Mouse (Mus musculus) layer of hippocampus, adult 18-20 months (tissue): ENCODE results near the gene Kcnj14. TPM values are rescaled to one million over a fixed set of nuclear protein-coding genes. Genes with fewer than 3 reads are reported as not detected.

Source experiments
- DNase-seq, 2 experiments: peaks; one replicate each; pipeline ENCODE4 v3.0.0; 2022; ENCODE audit warnings: low spot score in 2 of 2
- total RNA-seq, 2 experiments: library from RNA; stranded (reverse); gene quantifications; 2 replicates each; pipeline ENCODE4 v1.2.3; 2021

Gene Kcnj14
- total RNA-seq, 2 experiments from 2014 or later = 1.4 to 2.4 TPM

DNA sequence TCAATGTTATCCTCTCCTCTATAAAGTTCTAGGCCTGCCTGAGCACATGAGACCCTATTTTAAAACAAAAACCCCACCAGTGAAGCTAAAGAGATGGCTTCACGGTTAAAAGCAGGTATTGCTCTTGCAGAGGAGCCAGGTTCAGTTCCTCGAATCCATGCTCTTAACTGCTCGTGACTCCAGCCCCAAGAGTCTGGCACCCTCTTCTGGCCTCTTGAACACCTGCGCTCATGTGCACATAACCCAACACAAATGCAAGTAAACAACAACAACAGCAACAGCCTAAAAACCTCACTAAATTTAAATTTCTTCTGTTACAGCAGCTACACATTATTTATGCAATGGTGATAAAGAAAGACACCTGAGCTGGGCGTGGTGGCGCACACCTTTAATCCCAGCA lies 57.1 kb downstream of the Kcnj14 start:
- no peak for DNase-seq

DNA sequence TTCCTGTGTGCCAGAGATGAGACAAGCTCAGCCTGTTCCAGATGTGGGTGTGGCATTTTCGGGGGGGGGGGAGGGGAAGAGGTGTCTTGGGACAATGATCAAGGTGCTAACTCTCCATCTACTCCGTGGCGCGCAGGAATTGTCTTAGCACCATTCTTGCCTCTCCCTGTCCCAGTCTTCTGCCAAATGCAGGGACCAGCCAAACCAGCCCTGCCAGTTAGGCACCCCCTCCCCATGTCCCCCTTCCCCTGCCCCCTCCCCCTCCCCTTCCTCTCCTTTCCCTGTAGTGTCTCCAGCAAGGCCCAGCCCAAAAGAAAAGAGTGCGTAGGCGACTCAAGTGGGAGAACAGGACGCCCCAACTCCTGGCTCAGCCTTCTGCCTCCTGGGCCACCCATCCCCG lies 57.8 kb downstream of the Kcnj14 start:
- DNase-seq = no peak

Other genes with a start within 250 kb of the Kcnj14 start
- not detected for gene Fgf21, start 209.3 kb downstream of the Kcnj14 start, total RNA-seq
- under 1 TPM in 1 of 2 experiments, not detected in 1; 0.18 TPM for gene Fut1, start 207.5 kb downstream of the Kcnj14 start, total RNA-seq
- not detected for gene Izumo1, start 203.0 kb downstream of the Kcnj14 start, total RNA-seq
- 1 to 10 TPM; 6.0 to 6.3 TPM for gene Rasip1, start 197.3 kb downstream of the Kcnj14 start, total RNA-seq
- 1 to 10 TPM; 1.1 to 2.3 TPM for gene Mamstr, start 184.8 kb downstream of the Kcnj14 start, total RNA-seq
- gene Fut2, start 158.4 kb downstream of the Kcnj14 start, total RNA-seq = under 1 TPM in 1 of 2 experiments, not detected in 1; 0.12 TPM
- 10 to 100 TPM in 1 of 2 experiments, 1 to 10 TPM in 1; 6.8 to 13.4 TPM for gene Ntn5, start 140.8 kb downstream of the Kcnj14 start, total RNA-seq
- gene Sec1, start 130.4 kb downstream of the Kcnj14 start, total RNA-seq = 1 to 10 TPM; 2.5 to 3.5 TPM
- gene Car11, start 124.9 kb downstream of the Kcnj14 start, total RNA-seq = 100 to 1,000 TPM; 182 TPM
- 10 to 100 TPM; 47.6 to 50.2 TPM for gene Dbp, start 119.7 kb downstream of the Kcnj14 start, total RNA-seq
- 100 to 1,000 TPM; 359 to 364 TPM for gene Rpl18, start 109.3 kb downstream of the Kcnj14 start, total RNA-seq
- gene Sphk2, start 106.8 kb downstream of the Kcnj14 start, total RNA-seq = 10 to 100 TPM; 35.8 to 37.2 TPM
- under 1 TPM; 0.25 to 0.27 TPM for gene Fam83e, start 103.6 kb downstream of the Kcnj14 start, total RNA-seq
- not detected for gene Spaca4, start 99.0 kb downstream of the Kcnj14 start, total RNA-seq
- 100 to 1,000 TPM; 274 to 289 TPM for gene Lmtk3, start 41.0 kb downstream of the Kcnj14 start, total RNA-seq
- gene Sult2b1, start 40.1 kb downstream of the Kcnj14 start, total RNA-seq = 1 to 10 TPM; 8.1 to 8.9 TPM
- 100 to 1,000 TPM; 135 to 155 TPM for gene Cyth2, start 10.2 kb downstream of the Kcnj14 start, total RNA-seq
- gene Grwd1, start 6.2 kb upstream of the Kcnj14 start, total RNA-seq = 10 to 100 TPM; 20.6 to 22.5 TPM
- 10 to 100 TPM; 71.5 to 73.9 TPM for gene Kdelr1, start 48.0 kb upstream of the Kcnj14 start, total RNA-seq
- 10 to 100 TPM; 10.6 to 10.7 TPM for gene Grin2d, start 53.6 kb upstream of the Kcnj14 start, total RNA-seq
- not detected for gene Syngr4, start 71.9 kb upstream of the Kcnj14 start, total RNA-seq
- gene Tmem143, start 72.2 kb upstream of the Kcnj14 start, total RNA-seq = 10 to 100 TPM; 21.8 to 22.4 TPM
- gene Emp3, start 96.6 kb upstream of the Kcnj14 start, total RNA-seq = 1 to 10 TPM; 2.1 to 2.3 TPM
- gene Ccdc114, start 99.3 kb upstream of the Kcnj14 start, total RNA-seq = 1 to 10 TPM; 4.1 to 4.2 TPM
- gene Abcc6, start 205.5 kb upstream of the Kcnj14 start, total RNA-seq = 1 to 10 TPM; 1.2 to 1.7 TPM
- gene Nomo1, start 208.9 kb upstream of the Kcnj14 start, total RNA-seq = 100 to 1,000 TPM in 1 of 2 experiments, 10 to 100 TPM in 1; 99.7 to 107 TPM